Comparison of ENCODE assay signal across 30 mouse cellular contexts in the genomic region with DNA sequence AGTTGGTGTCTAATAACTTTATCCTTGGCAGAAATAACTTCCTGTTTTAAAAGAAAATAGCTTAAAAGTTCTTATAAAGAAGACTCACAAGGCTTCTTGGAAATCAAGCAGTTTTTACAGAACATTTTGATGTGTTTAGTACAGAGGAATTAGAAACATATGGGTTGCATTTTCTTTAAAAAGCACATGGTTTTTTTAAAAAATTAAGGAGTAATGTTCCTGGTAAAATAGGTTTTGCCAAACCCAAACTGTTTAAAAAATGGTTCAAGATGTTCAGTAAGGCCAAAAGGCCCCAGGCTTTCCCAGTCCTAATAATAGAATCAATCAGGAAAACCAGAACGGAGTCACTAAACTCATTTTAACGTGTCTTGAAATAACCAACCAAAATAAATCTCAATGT.
DNase-seq lines count a peak whose midpoint lies in the region; ATAC-seq and TF ChIP-seq lines count a peak whose summit lies in the region.
"Had no signal": no experiment of that assay in that cellular context is flagged by ENCODE, and none has a peak within 500 bp of the region (broad histone marks: within the 10 kb centered on the region; RNA-seq: fewer than 3 reads in every experiment).

No protein-coding gene starts in this region.

- H3K4me3 ChIP-seq in limb, embryonic 14.5 days (replicated peaks; ENCODE audit: low read length) = no peak overlapping the region
- no peak overlapping the region for H3K4me3 ChIP-seq in limb, embryonic 10.5 days
- no peak overlapping the region for H3K4me3 ChIP-seq in embryonic facial prominence, embryonic 14.5 days (ENCODE audit: low read depth, low read length)
- H3K4me3 ChIP-seq: embryonic facial prominence, embryonic 15.5 days; forebrain, embryonic 12.5 days; forebrain, embryonic 15.5 days; gastrocnemius, adult 2 months; heart, embryonic 15.5 days; hindbrain, embryonic 10.5 days; hindbrain, embryonic 13.5 days; intestine, embryonic 15.5 days had no signal

- H3K36me3 ChIP-seq in limb, embryonic 14.5 days (ENCODE audit: control insufficient read depth, insufficient read depth, low read length) = no peaks in the 10 kb centered on the region
- H3K36me3 ChIP-seq in limb, embryonic 10.5 days = no peaks in the 10 kb centered on the region
- no peaks in the 10 kb centered on the region for H3K36me3 ChIP-seq in embryonic facial prominence, embryonic 14.5 days (ENCODE audit: control insufficient read depth, insufficient read depth, low read length)
- H3K36me3 ChIP-seq: embryonic facial prominence, embryonic 15.5 days; forebrain, embryonic 12.5 days; forebrain, embryonic 15.5 days; heart, embryonic 15.5 days; hindbrain, embryonic 10.5 days; hindbrain, embryonic 13.5 days; intestine, embryonic 15.5 days had no signal

- ATAC-seq in limb, embryonic 14.5 days (ENCODE audit: low FRiP score, low read depth) = no peak
- no peak for ATAC-seq in embryonic facial prominence, embryonic 14.5 days (ENCODE audit: low read depth)
- ATAC-seq: activated CD4-positive, CD25-positive, alpha-beta regulatory T cell, adult 4 months; CD4-positive, CD25-positive, alpha-beta regulatory T cell, adult 4 months; forebrain, embryonic 15.5 days; hindbrain, embryonic 16.5 days; intestine, embryonic 15.5 days had no signal

- no peaks in the 10 kb centered on the region for H3K9me3 ChIP-seq in limb, embryonic 14.5 days (ENCODE audit: control insufficient read depth, low read length)
- no peaks in the 10 kb centered on the region for H3K9me3 ChIP-seq in limb, embryonic 10.5 days (replicated peaks)
- H3K9me3 ChIP-seq in embryonic facial prominence, embryonic 14.5 days (ENCODE audit: control insufficient read depth, low read length) = no peaks in the 10 kb centered on the region
- H3K9me3 ChIP-seq: embryonic facial prominence, embryonic 15.5 days; forebrain, embryonic 12.5 days; forebrain, embryonic 15.5 days; heart, embryonic 15.5 days; hindbrain, embryonic 10.5 days; hindbrain, embryonic 13.5 days; intestine, embryonic 15.5 days had no signal

- H3K4me2 ChIP-seq in limb, embryonic 14.5 days (replicated peaks; ENCODE audit: low read depth, low read length, severe bottlenecking) = no peak overlapping the region
- no peak overlapping the region for H3K4me2 ChIP-seq in embryonic facial prominence, embryonic 14.5 days (ENCODE audit: low read depth, low read length)
- H3K4me2 ChIP-seq: forebrain, embryonic 12.5 days; forebrain, embryonic 15.5 days; heart, embryonic 11.5 days; heart, embryonic 15.5 days; hindbrain, embryonic 13.5 days; intestine, embryonic 15.5 days had no signal

- peak; percentile 17 for DNase-seq in embryo, embryonic 11 days
- no peak for DNase-seq in embryo, embryonic 10 days (ENCODE audit: low spot score)
- DNase-seq in limb, embryonic 14.5 days (ENCODE audit: low spot score) = peak; percentile 75
- no peak for DNase-seq in limb, embryonic 10.5 days (ENCODE audit: low spot score)
- peak; percentile 63 for DNase-seq in embryonic facial prominence, embryonic 14.5 days (ENCODE audit: low spot score)
- DNase-seq in right cerebral cortex, postnatal 4 days = no peak
- no peak for DNase-seq in lung, postnatal 25 days (ENCODE audit: low spot score)
- DNase-seq: adrenal gland, adult 8-10 months; adrenal gland, postnatal 25 days; cerebellum, adult 11-12 months; cerebellum, adult 8-10 months; cerebellum, postnatal 10 days; cerebellum, postnatal 36 days; gastrocnemius, adult 2 months; gastrocnemius, postnatal 14 days; heart, adult 11 months; heart, postnatal 10 days; heart, postnatal 36 days; kidney, adult 11 months had no signal

- no peaks in the 10 kb centered on the region for H3K27me3 ChIP-seq in limb, embryonic 14.5 days (ENCODE audit: control insufficient read depth, insufficient read depth, low read length)
- H3K27me3 ChIP-seq in limb, embryonic 10.5 days (ENCODE audit: low read depth, poor library complexity, severe bottlenecking) = no peaks in the 10 kb centered on the region
- H3K27me3 ChIP-seq in embryonic facial prominence, embryonic 14.5 days (replicated peaks; ENCODE audit: control insufficient read depth, insufficient read depth, low read length) = no peaks in the 10 kb centered on the region
- H3K27me3 ChIP-seq: embryonic facial prominence, embryonic 15.5 days; forebrain, embryonic 12.5 days; forebrain, embryonic 15.5 days; heart, embryonic 15.5 days; hindbrain, embryonic 13.5 days; intestine, embryonic 15.5 days had no signal

- H3K4me1 ChIP-seq in limb, embryonic 14.5 days (ENCODE audit: control insufficient read depth, insufficient read depth, low read length) = no peaks in the 10 kb centered on the region; the same call in 1 of the 2 replicates
- H3K4me1 ChIP-seq in limb, embryonic 10.5 days = peaks cover 7% of the 10 kb centered on the region
- H3K4me1 ChIP-seq in embryonic facial prominence, embryonic 14.5 days (ENCODE audit: control insufficient read depth, insufficient read depth, low read length) = peaks cover 8% of the 10 kb centered on the region
- H3K4me1 ChIP-seq: embryonic facial prominence, embryonic 15.5 days; forebrain, embryonic 12.5 days; forebrain, embryonic 15.5 days; heart, embryonic 15.5 days; hindbrain, embryonic 10.5 days; hindbrain, embryonic 13.5 days; intestine, embryonic 15.5 days had no signal

- no peak overlapping the region for H3K9ac ChIP-seq in limb, embryonic 14.5 days (ENCODE audit: low read depth, low read length, severe bottlenecking)
- no peak overlapping the region for H3K9ac ChIP-seq in embryonic facial prominence, embryonic 14.5 days (ENCODE audit: low read depth, low read length)
- H3K9ac ChIP-seq: embryonic facial prominence, embryonic 15.5 days; forebrain, embryonic 12.5 days; forebrain, embryonic 15.5 days; heart, embryonic 15.5 days; hindbrain, embryonic 13.5 days; intestine, embryonic 15.5 days had no signal

- no peak overlapping the region for H3K27ac ChIP-seq in limb, embryonic 14.5 days (replicated peaks; ENCODE audit: low read depth, low read length)
- H3K27ac ChIP-seq in limb, embryonic 10.5 days = no peak overlapping the region
- H3K27ac ChIP-seq in embryonic facial prominence, embryonic 14.5 days (replicated peaks; ENCODE audit: low read depth, low read length) = peak overlapping the region; percentile 13; the same call in 1 of the 2 replicates
- H3K27ac ChIP-seq: forebrain, embryonic 12.5 days; forebrain, embryonic 15.5 days; gastrocnemius, adult 2 months; heart, embryonic 15.5 days; hindbrain, embryonic 10.5 days; hindbrain, embryonic 13.5 days; intestine, embryonic 15.5 days had no signal

- TF ChIP-seq POLR2A in limb, embryonic 14.5 days (IDR thresholded peaks at IDR 0.05; ENCODE audit: borderline replicate concordance, extremely low read depth, insufficient read depth, insufficient read length) = no peak

- 12% methylated on average over 2 of the region's 2 CpGs for WGBS in limb, embryonic 14.5 days
- 34% methylated on average over 2 of the region's 2 CpGs for WGBS in limb, embryonic 10.5 days
- 20% methylated on average over 2 of the region's 2 CpGs for WGBS in embryonic facial prominence, embryonic 14.5 days

Comparison
In these comparisons a context has a peak if more than half of its experiments do, and no peak if none do; other contexts are left out.
1. DNase-seq: peak in embryo, embryonic 11 days (single experiment), limb, embryonic 14.5 days (single experiment) and embryonic facial prominence, embryonic 14.5 days (single experiment); none in embryo, embryonic 10 days (single experiment), limb, embryonic 10.5 days (single experiment), right cerebral cortex, postnatal 4 days (single experiment) and lung, postnatal 25 days (single experiment).